Mouse (Mus musculus): ENCODE measurements around the gene Tm2d1.
"Not testable (repeated sequence)": the region's sequence is repeated elsewhere in the genome, so short reads cannot be mapped to it uniquely, and the experiment has no call there.

Gene Tm2d1

GRCm38 (mm10) chr4:98382716-98383424, at the start of gene Tm2d1:
Gene Tm2d1, minus strand, starts transcription at chr4:98383306.
- peak; percentile 79 to 83 for DNase-seq

GRCm38 (mm10) chr4:98428371-98428770, 45.3 kb upstream of the Tm2d1 start:
- DNase-seq, result no peak

GRCm38 (mm10) chr4:98415150-98415549, 32.0 kb upstream of the Tm2d1 start:
- DNase-seq, result not testable (repeated sequence)

- DNase-seq, result no peak
These were observed 25.3 kb upstream of the Tm2d1 start for GRCm38 (mm10) chr4:98408455-98408854.

GRCm38 (mm10) chr4:98404412-98404811, 21.3 kb upstream of the Tm2d1 start:
- DNase-seq, result no peak

GRCm38 (mm10) chr4:98403492-98403891, 20.4 kb upstream of the Tm2d1 start:
- DNase-seq, result no peak

- DNase-seq, result no peak
These were observed 18.5 kb upstream of the Tm2d1 start for GRCm38 (mm10) chr4:98401584-98401962.

GRCm38 (mm10) chr4:98400926-98401583, 17.9 kb upstream of the Tm2d1 start:
- DNase-seq, result no peak

- DNase-seq, result peak; percentile 70 to 73
These were observed 12.8 kb upstream of the Tm2d1 start, which contains the start of gene Patj for GRCm38 (mm10) chr4:98395690-98396437. Gene Patj, plus strand, starts transcription at chr4:98395785.

- DNase-seq, result no peak
These were observed 12.2 kb upstream of the Tm2d1 start for GRCm38 (mm10) chr4:98395346-98395689.

- DNase-seq, result no peak
These were observed 1.9 kb upstream of the Tm2d1 start for GRCm38 (mm10) chr4:98385036-98385435.

GRCm38 (mm10) chr4:98376943-98377342, 6.2 kb downstream of the Tm2d1 start:
- DNase-seq, result no peak

- DNase-seq, result no peak
These were observed 7.7 kb downstream of the Tm2d1 start for GRCm38 (mm10) chr4:98375401-98375800.

- DNase-seq, result no peak
These were observed 24.9 kb downstream of the Tm2d1 start for GRCm38 (mm10) chr4:98358034-98358809.

GRCm38 (mm10) chr4:98348580-98348979, 34.5 kb downstream of the Tm2d1 start:
- DNase-seq, result no peak

GRCm38 (mm10) chr4:98345783-98346182, 37.3 kb downstream of the Tm2d1 start:
- no peak for DNase-seq

GRCm38 (mm10) chr4:98339992-98340564, 43.0 kb downstream of the Tm2d1 start:
- no peak for DNase-seq

GRCm38 (mm10) chr4:98338636-98339630, 44.2 kb downstream of the Tm2d1 start:
- peak in 1 of 2 experiments; percentile 23 for DNase-seq

- DNase-seq, result no peak
These were observed 45.9 kb downstream of the Tm2d1 start for GRCm38 (mm10) chr4:98337197-98337596.

- DNase-seq, result no peak
These were observed 47.4 kb downstream of the Tm2d1 start for GRCm38 (mm10) chr4:98335726-98336125.

GRCm38 (mm10) chr4:98322223-98322622, 60.9 kb downstream of the Tm2d1 start:
- peak; percentile 92 to 96 for DNase-seq

Data from cerebellum, postnatal 36 days (tissue).